Mouse (Mus musculus) bone marrow macrophage, adult 2 months (primary cell): ENCODE data around the gene Tnf. TPM values are rescaled to one million over a fixed set of nuclear protein-coding genes. Genes with fewer than 3 reads are reported as not detected.

Experiments used
- H3K27ac ChIP-seq: 2 replicates; pipeline ENCODE4 v1.5.1; 2012; ENCODE audit warnings: low read depth, low read length; ENCODE audit not compliant: insufficient read depth
- H3K4me1 ChIP-seq: 2 replicates; pipeline ENCODE4 v1.6.1; 2012; ENCODE audit warnings: low read length; ENCODE audit not compliant: control insufficient read depth, insufficient read depth
- H3K4me3 ChIP-seq: 2 replicates; pipeline ENCODE4 v1.5.1; 2012; ENCODE audit warnings: mild to moderate bottlenecking, low read length, moderate library complexity; ENCODE audit not compliant: insufficient read depth
- CTCF ChIP-seq: IDR thresholded peaks from 2 replicates; pipeline ENCODE4 v1.5.1; 2012; ENCODE audit warnings: low read depth, mild to moderate bottlenecking, low read length, moderate library complexity
- POLR2A ChIP-seq: IDR thresholded peaks from 2 replicates; pipeline ENCODE4 v1.6.1; 2012; ENCODE audit warnings: mild to moderate bottlenecking, low read depth, low read length, borderline replicate concordance
- polyA plus RNA-seq: library from polyadenylated mRNA; stranded (reverse); fragments of >200 nt; gene quantifications from 2 replicates; pipeline ENCODE4 v1.2.4, GENCODE M21; 2012; ENCODE audit not compliant: missing spikeins, insufficient read depth, insufficient read length

Gene Tnf
- polyA plus RNA-seq, 1 experiment = 11.9 TPM

DNA sequence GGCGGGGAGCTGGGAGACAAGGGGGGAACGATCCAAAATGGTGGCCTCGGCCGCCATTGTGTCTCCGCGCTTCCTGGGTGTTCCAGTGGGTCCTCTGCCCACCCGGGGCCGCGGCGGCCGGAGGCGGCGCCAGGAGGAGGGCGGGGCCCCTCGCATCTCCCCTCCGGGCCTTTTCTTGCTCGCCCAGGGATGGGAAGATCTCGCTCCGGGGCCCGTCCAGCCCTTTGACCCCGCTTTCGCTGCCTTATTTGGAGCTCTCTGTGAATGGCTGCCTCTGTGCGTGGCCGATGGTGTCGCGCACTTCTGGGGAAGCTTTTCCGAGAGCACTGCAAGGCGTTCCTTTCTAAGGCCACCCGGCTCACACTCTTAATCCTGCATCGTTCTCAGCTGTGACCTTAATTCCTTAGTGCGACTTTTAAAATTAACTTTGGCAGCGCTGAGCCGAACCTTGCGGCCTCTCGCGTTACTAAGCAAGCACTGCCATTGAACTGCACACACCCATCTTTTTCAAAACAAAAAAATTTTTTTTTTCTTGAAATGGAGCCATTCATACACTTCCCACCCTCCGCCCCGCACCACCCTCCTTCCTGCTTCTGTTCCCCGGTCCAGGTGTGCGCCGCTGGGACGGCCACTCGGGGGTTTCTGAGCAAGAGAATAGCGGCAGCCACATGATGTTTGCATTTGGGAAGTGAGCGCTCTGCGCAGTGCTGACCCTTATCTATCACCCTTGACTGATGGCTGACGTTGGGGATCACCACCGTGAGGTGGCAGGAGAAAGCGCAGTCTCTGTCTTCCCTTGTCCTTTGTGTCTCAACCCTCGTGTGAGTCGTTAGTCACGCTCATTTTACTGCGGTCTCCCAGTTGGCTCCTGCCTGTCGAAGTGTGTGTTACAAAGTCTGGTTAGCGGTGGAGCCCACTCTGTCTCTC, 40.5 kb upstream of the Tnf start:
- TF ChIP-seq CTCF (peak; percentile 20; the same call in 1 of the 2 replicates), POLR2A (no peak)
- Histone ChIP-seq H3K4me1 (peaks cover 44% of the 10 kb centered on the region), H3K27ac (peak overlapping the region; percentile 92), H3K4me3 (peak overlapping the region; percentile 71)

GRCm38 (mm10) chr17:35241305-35242014, 39.7 kb upstream of the Tnf start, which contains the start of gene Ddx39b:
TSS of gene Ddx39b (plus strand) at chr17:35241746.
- peak within 1 kb of the TSS; percentile 71 for H3K4me3 ChIP-seq
- TF ChIP-seq CTCF (no peak), POLR2A (0 out of 2 replicates have a peak, but pooled peaks have one; percentile 53)
- peaks cover 37% of the 10 kb centered on the region for H3K4me1 ChIP-seq

GRCm38 (mm10) chr17:35240384-35241304, 38.8 kb upstream of the Tnf start:
- H3K4me3 ChIP-seq = peak overlapping the region; percentile 40
- TF ChIP-seq CTCF (no peak), POLR2A (no peak)

More at GRCm38 (mm10) chr17:35241305-35242014, 39.7 kb upstream of the Tnf start, which contains the start of gene Ddx39b:
- H3K27ac ChIP-seq = peak within 1 kb of the TSS; percentile 92

DNA sequence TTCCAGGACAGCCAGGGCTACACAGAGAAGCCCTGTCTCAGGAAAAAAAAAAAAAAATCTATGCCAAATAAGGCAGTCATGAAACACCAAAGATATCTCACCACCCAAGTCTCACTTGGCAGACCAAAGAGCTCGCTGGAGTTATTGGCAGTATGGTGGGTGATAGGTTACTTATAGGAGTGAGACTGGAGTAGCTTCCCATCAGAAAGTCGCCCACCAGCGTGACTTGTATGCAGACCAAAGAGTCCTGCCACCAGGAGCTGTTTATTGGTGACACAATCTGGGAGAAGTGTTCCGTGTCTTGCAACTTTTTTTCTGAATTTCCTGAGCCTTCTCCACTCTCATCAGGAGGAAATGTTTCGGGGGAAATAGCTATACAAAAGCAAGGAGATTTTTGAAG, 37.9 kb upstream of the Tnf start:
- Histone ChIP-seq H3K4me3 (no peak overlapping the region), H3K4me1 (peaks cover 21% of the 10 kb centered on the region), H3K27ac (peak overlapping the region; percentile 92; the same call in 1 of the 2 replicates)
- TF ChIP-seq POLR2A (no peak), CTCF (no peak)

More at GRCm38 (mm10) chr17:35240384-35241304, 38.8 kb upstream of the Tnf start:
- Histone ChIP-seq H3K4me1 (peaks cover 30% of the 10 kb centered on the region), H3K27ac (peak overlapping the region; percentile 92)

DNA sequence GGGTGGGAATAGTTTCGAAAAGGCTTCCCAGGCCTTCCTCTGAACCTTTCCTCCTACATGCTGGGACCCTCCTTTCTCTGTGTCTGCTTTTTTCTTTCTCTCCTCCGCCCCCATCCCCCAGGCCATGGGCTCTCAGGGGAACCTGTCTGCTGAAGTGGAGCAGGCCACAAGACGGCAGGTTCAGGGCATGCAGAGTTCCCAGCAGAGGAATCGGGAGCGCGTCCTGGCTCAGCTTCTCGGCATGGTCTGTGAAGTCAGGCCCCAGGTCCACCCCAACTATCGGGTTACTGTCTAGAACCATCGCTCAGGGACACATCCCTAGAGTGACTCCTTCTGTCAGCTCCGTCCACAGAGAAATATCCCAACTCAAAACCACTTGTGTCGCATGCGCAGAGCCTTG, 35.7 kb upstream of the Tnf start:
- no peak for TF ChIP-seq POLR2A
- no peak for TF ChIP-seq CTCF
- Histone ChIP-seq H3K27ac (no peak overlapping the region), H3K4me1 (peaks cover 28% of the 10 kb centered on the region), H3K4me3 (no peak overlapping the region)

DNA sequence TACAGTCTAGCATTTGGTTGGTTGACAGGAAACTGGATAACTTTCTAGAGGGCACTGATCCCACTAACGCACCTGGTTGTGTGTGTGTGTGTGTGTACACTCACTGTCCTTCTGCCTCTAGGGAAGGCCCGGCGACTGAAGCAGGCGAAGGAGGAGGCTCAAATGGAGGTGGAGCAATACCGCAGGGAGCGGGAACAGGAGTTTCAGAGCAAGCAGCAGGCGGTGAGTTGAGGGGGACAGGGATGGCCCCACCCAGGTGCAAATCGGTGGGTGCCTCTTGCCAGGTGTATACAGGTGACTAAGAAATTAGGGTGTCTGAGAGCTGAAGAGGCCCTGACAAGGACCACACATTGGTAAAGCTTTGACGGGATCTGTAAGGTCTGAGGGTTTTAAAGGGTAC, 35.2 kb upstream of the Tnf start:
- H3K4me1 ChIP-seq = peaks cover 31% of the 10 kb centered on the region
- no peak overlapping the region for H3K4me3 ChIP-seq
- no peak for TF ChIP-seq CTCF
- no peak for TF ChIP-seq POLR2A
- H3K27ac ChIP-seq = no peak overlapping the region

- H3K27ac ChIP-seq = peak overlapping the region; percentile 86
- peak overlapping the region; percentile 87 for H3K4me3 ChIP-seq
- peaks cover 35% of the 10 kb centered on the region for H3K4me1 ChIP-seq
- no peak for TF ChIP-seq POLR2A
- TF ChIP-seq CTCF = peak; percentile 83
Measured at GRCm38 (mm10) chr17:35236390-35236746, 34.6 kb upstream of the Tnf start.

DNA sequence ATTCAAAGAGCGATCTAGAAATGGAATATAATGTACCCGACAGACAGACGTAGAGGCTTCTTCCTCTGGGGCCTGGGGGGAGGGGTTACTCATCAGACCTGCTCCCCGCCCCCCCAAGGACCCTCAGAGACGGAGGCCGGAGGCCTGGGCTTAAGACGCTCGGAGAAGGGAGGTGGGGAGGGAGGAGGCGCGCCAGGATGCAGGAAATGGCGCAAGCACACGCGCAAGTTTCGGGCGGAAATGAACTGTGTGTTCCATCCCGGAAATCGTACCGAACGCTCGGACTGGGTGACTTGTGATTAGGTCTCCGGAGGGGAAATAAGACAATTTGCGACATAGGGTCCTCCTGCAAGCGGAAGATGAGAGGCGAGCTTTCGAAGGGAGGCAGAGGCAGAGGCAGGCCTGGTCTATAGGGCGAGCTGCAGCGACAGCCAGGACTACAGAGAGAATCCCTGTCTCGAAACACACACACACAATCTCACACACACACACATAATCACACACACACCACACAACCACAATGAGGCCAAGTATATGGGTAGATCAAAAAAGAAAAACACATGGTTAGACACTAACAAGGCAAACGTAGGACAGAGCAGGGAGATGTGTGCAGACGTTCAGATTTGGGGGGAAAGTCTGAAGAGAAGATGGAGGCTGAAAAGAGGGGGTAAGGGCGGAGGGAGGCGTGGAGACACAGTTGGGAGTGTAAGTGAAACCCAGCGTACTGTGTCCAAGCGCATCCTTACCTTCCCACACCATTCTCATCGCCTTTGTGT, 34.0 kb upstream of the Tnf start, which contains the start of gene Nfkbil1:
Nfkbil1 (minus strand) TSS at position 179 of the 776 bp plus-strand sequence.
- Histone ChIP-seq H3K4me3 (peak within 1 kb of the TSS; percentile 87), H3K27ac (peak within 1 kb of the TSS; percentile 92), H3K4me1 (peaks cover 36% of the 10 kb centered on the region)
- TF ChIP-seq CTCF = no peak
